Mouse (Mus musculus): Measurements from ENCODE around the gene Arhgdib. TPM values are rescaled to one million over a fixed set of nuclear protein-coding genes. Genes with fewer than 3 reads are reported as not detected.
A peak's percentile ranks its signal among the peaks of the same experiment; 100 is the strongest.

The Arhgdib gene
- total RNA-seq (2014; rRNA removed; ENCODE audit: low replicate concordance) (42.2 and 45.9 TPM in 2 replicates), polyA plus RNA-seq (2015; fragmentation: Nextera tagmentation; extraction: Ambion mirVana) (56.7 and 58.8 TPM in 2 replicates)

GRCm38 (mm10) chr6:136941051-136942021 is at the start of gene Arhgdib:
Arhgdib (minus strand) TSS chr6:136941899.
- peak; percentile 21; the same call in 1 of the 2 replicates for ATAC-seq (ENCODE audit: insufficient read depth, low read depth)

DNA sequence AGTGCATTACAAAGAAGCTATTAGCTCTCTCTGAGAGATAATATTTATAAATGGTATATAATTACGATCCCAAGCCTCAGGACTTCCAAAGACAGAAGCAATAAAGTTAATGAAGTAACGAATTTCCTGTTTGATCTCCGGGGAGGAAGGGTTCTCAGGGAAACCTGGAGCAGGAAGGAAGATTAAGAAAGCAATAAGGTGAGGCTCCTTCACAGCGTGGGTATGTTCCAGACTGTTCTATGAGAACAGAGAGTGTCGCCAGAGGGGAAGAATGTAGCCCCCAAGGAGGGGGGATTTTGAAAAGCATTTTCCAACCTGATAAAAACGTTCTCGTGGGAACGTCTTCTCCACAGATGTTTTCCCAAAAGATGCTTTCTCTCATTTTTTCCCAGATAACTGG is 48.9 kb upstream of the Arhgdib start:
- Histone ChIP-seq H3K4me3 (ENCODE audit: low read depth, low read length) (no peak overlapping the region), H3K4me1 (ENCODE audit: control insufficient read depth, insufficient read depth) (no peaks in the 10 kb centered on the region), H3K36me3 (replicated peaks; ENCODE audit: control insufficient read depth, insufficient read depth, low read length) (no peaks in the 10 kb centered on the region), H3K27ac (ENCODE audit: low read depth) (no peak overlapping the region), H3K9me3 (replicated peaks; ENCODE audit: control insufficient read depth, low read length) (no peaks in the 10 kb centered on the region), H3K4me2 (ENCODE audit: low read depth, low read length) (no peak overlapping the region), H3K27me3 (ENCODE audit: control insufficient read depth, insufficient read depth, low read length) (no peaks in the 10 kb centered on the region), H3K9ac (replicated peaks; ENCODE audit: low read depth, low read length) (no peak overlapping the region)
- WGBS: 49% methylated on average over 8 of the region's 8 CpGs
- DNase-seq (ENCODE audit: low spot score): no peak
- no peak for TF ChIP-seq CTCF (IDR thresholded peaks at IDR 0.05; ENCODE audit: low read depth)
- TF ChIP-seq EP300 (IDR thresholded peaks at IDR 0.05; ENCODE audit: low read depth): no peak
- no peak for ATAC-seq (ENCODE audit: insufficient read depth, low read depth)

More at GRCm38 (mm10) chr6:136941051-136942021, at the start of gene Arhgdib:
- no peak for TF ChIP-seq EP300 (IDR thresholded peaks at IDR 0.05; ENCODE audit: low read depth)
- TF ChIP-seq CTCF (IDR thresholded peaks at IDR 0.05; ENCODE audit: low read depth): no peak
- peak; percentile 40 for DNase-seq (ENCODE audit: low spot score)
- Histone ChIP-seq H3K4me3 (ENCODE audit: low read depth, low read length) (peak within 1 kb of the TSS; percentile 40), H3K9ac (replicated peaks; ENCODE audit: low read depth, low read length) (peak within 1 kb of the TSS; percentile 44; the same call in 1 of the 2 replicates), H3K27me3 (ENCODE audit: control insufficient read depth, insufficient read depth, low read length) (no peaks in the 10 kb centered on the region), H3K4me2 (ENCODE audit: low read depth, low read length) (peak within 1 kb of the TSS; percentile 59), H3K9me3 (replicated peaks; ENCODE audit: control insufficient read depth, low read length) (no peaks in the 10 kb centered on the region), H3K27ac (ENCODE audit: low read depth) (peak within 1 kb of the TSS; percentile 90), H3K4me1 (ENCODE audit: control insufficient read depth, insufficient read depth) (peaks cover 12% of the 10 kb centered on the region), H3K36me3 (replicated peaks; ENCODE audit: control insufficient read depth, insufficient read depth, low read length) (no peaks in the 10 kb centered on the region)
- WGBS: 18% methylated on average over 12 of the region's 12 CpGs

- WGBS: 40% methylated on average over 11 of the region's 11 CpGs
- H3K4me2 ChIP-seq (ENCODE audit: low read depth, low read length): peak overlapping the region; percentile 16; the same call in 1 of the 2 replicates
- no peak for TF ChIP-seq EP300 (IDR thresholded peaks at IDR 0.05; ENCODE audit: low read depth)
- TF ChIP-seq CTCF (IDR thresholded peaks at IDR 0.05; ENCODE audit: low read depth): no peak
- H3K9ac ChIP-seq (replicated peaks; ENCODE audit: low read depth, low read length): no peak overlapping the region
- ATAC-seq (ENCODE audit: insufficient read depth, low read depth) (0 out of 2 replicates have a peak, but pooled peaks have one; percentile 17), DNase-seq (ENCODE audit: low spot score) (no peak)
- H3K4me3 ChIP-seq (ENCODE audit: low read depth, low read length): no peak overlapping the region
- H3K27me3 ChIP-seq (ENCODE audit: control insufficient read depth, insufficient read depth, low read length): no peaks in the 10 kb centered on the region
- H3K36me3 ChIP-seq (replicated peaks; ENCODE audit: control insufficient read depth, insufficient read depth, low read length): no peaks in the 10 kb centered on the region
- no peaks in the 10 kb centered on the region for H3K9me3 ChIP-seq (replicated peaks; ENCODE audit: control insufficient read depth, low read length)
- no peak overlapping the region for H3K27ac ChIP-seq (ENCODE audit: low read depth)
- H3K4me1 ChIP-seq (ENCODE audit: control insufficient read depth, insufficient read depth): no peaks in the 10 kb centered on the region
These were observed 48.3 kb upstream of the Arhgdib start for GRCm38 (mm10) chr6:136989824-136990497.

GRCm38 (mm10) chr6:136988536-136989060 is 46.9 kb upstream of the Arhgdib start:
- H3K9me3 ChIP-seq (replicated peaks; ENCODE audit: control insufficient read depth, low read length): no peaks in the 10 kb centered on the region
- H3K4me3 ChIP-seq (ENCODE audit: low read depth, low read length): no peak overlapping the region
- 75% methylated on average over 7 of the region's 7 CpGs for WGBS
- no peaks in the 10 kb centered on the region for H3K27me3 ChIP-seq (ENCODE audit: control insufficient read depth, insufficient read depth, low read length)
- no peak overlapping the region for H3K9ac ChIP-seq (replicated peaks; ENCODE audit: low read depth, low read length)
- no peak for ATAC-seq (ENCODE audit: insufficient read depth, low read depth)
- TF ChIP-seq CTCF (IDR thresholded peaks at IDR 0.05; ENCODE audit: low read depth): no peak
- no peak for TF ChIP-seq EP300 (IDR thresholded peaks at IDR 0.05; ENCODE audit: low read depth)
- DNase-seq (ENCODE audit: low spot score): no peak
- no peak overlapping the region for H3K4me2 ChIP-seq (ENCODE audit: low read depth, low read length)
- no peaks in the 10 kb centered on the region for H3K4me1 ChIP-seq (ENCODE audit: control insufficient read depth, insufficient read depth)
- no peak overlapping the region for H3K27ac ChIP-seq (ENCODE audit: low read depth)
- H3K36me3 ChIP-seq (replicated peaks; ENCODE audit: control insufficient read depth, insufficient read depth, low read length): no peaks in the 10 kb centered on the region

DNA sequence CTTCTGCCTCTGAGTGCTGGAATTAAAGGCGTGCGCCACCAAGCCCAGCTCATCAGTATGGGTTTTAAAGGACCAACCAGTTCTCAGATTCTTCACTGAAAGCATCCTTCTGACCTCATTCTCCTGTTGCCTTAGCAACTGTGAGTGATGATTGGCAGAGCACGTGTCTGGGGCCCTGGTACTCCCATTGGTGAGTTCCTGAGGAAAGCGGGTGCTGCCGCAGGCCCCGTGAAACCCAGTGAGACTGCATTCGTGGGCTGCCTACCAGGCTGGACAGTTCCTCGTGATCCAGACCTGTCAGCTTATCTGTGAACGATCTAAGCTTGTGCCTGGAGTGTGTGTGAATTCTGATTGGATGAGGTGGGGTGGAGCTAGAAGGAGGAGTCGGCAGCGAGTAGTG is 45.0 kb upstream of the Arhgdib start:
- Histone ChIP-seq H3K4me2 (ENCODE audit: low read depth, low read length) (no peak overlapping the region), H3K27me3 (ENCODE audit: control insufficient read depth, insufficient read depth, low read length) (no peaks in the 10 kb centered on the region), H3K4me3 (ENCODE audit: low read depth, low read length) (no peak overlapping the region), H3K27ac (ENCODE audit: low read depth) (no peak overlapping the region), H3K9ac (replicated peaks; ENCODE audit: low read depth, low read length) (no peak overlapping the region), H3K36me3 (replicated peaks; ENCODE audit: control insufficient read depth, insufficient read depth, low read length) (no peaks in the 10 kb centered on the region), H3K4me1 (ENCODE audit: control insufficient read depth, insufficient read depth) (no peaks in the 10 kb centered on the region), H3K9me3 (replicated peaks; ENCODE audit: control insufficient read depth, low read length) (no peaks in the 10 kb centered on the region)
- TF ChIP-seq CTCF (IDR thresholded peaks at IDR 0.05; ENCODE audit: low read depth): no peak
- no peak for TF ChIP-seq EP300 (IDR thresholded peaks at IDR 0.05; ENCODE audit: low read depth)
- DNase-seq (ENCODE audit: low spot score) (no peak), ATAC-seq (ENCODE audit: insufficient read depth, low read depth) (no peak)
- WGBS: 58% methylated on average over 11 of the region's 11 CpGs
